Mouse (Mus musculus): ENCODE results near the gene Psmc6. TPM values are rescaled to one million over a fixed set of nuclear protein-coding genes. Genes with fewer than 3 reads are reported as not detected.

Gene Psmc6
- polyA plus RNA-seq, 1 experiment from 2014 or later, result 134 TPM

DNA sequence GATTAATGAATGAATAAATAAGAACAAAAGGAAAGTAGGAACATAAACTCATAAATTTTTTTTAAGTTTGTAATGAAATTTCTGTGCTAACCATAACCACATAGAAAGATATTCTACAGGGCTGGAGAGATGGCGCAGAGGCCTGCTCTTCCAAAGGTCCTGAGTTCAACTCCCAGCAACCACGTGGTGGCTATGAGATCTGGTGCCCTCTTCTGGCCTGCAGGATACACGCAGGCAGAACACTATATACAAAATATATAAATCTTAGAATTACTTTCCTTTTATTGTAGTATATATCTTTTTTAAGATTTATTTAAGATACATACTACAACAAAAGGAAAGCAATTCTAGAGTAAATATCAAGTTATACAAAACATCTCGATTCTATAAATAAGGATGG is 53.3 kb downstream of the Psmc6 start:
- H3K4me3 ChIP-seq (ENCODE audit: low read length), result no peak overlapping the region
- ATAC-seq (replicated peaks; ENCODE audit: extremely low read depth, insufficient read depth, low FRiP score), result no peak
- no peaks in the 10 kb centered on the region for H3K27me3 ChIP-seq (ENCODE audit: control insufficient read depth, insufficient read depth, low read length)
- no peak overlapping the region for H3K4me2 ChIP-seq (ENCODE audit: low read depth, low read length)
- WGBS, result 84% methylated on average over 4 of the region's 4 CpGs
- H3K36me3 ChIP-seq (ENCODE audit: control insufficient read depth, insufficient read depth), result peaks cover 12% of the 10 kb centered on the region; the same call in 1 of the 2 replicates
- H3K27ac ChIP-seq (ENCODE audit: low read length), result no peak overlapping the region
- H3K9ac ChIP-seq (ENCODE audit: low read length), result no peak overlapping the region
- H3K4me1 ChIP-seq (ENCODE audit: control insufficient read depth, insufficient read depth, low read length), result peaks cover 9% of the 10 kb centered on the region
- no peaks in the 10 kb centered on the region for H3K9me3 ChIP-seq (replicated peaks; ENCODE audit: control insufficient read depth, low read length)

DNA sequence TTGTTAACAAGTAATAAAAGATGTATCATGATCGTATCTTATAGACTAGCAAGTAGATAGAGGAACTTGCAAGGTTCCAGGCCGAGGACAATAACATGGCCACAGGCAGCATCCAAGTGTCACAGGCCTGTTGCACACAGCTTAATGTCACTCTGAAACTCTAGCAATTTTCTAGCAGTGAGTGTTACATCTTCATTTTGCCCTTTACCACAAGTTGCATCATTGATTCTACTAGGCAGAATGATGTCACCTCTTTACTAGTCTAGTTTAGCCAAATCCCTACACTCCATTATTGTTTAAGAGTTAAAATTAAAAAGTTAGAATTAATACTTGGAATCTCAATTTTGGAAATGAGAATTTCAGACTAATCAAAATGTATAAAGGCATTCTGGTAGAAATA is 56.0 kb downstream of the Psmc6 start:
- no peaks in the 10 kb centered on the region for H3K9me3 ChIP-seq (replicated peaks; ENCODE audit: control insufficient read depth, low read length)
- WGBS, result 86% methylated on average over 2 of the region's 2 CpGs
- no peak overlapping the region for H3K9ac ChIP-seq (ENCODE audit: low read length)
- H3K27me3 ChIP-seq (ENCODE audit: control insufficient read depth, insufficient read depth, low read length), result no peaks in the 10 kb centered on the region
- H3K4me1 ChIP-seq (ENCODE audit: control insufficient read depth, insufficient read depth, low read length), result peaks cover 16% of the 10 kb centered on the region
- peaks cover 3% of the 10 kb centered on the region; the same call in 1 of the 2 replicates for H3K36me3 ChIP-seq (ENCODE audit: control insufficient read depth, insufficient read depth)
- H3K4me3 ChIP-seq (ENCODE audit: low read length), result no peak overlapping the region
- H3K4me2 ChIP-seq (ENCODE audit: low read depth, low read length), result no peak overlapping the region
- no peak overlapping the region for H3K27ac ChIP-seq (ENCODE audit: low read length)
- ATAC-seq (replicated peaks; ENCODE audit: extremely low read depth, insufficient read depth, low FRiP score), result no peak

DNA sequence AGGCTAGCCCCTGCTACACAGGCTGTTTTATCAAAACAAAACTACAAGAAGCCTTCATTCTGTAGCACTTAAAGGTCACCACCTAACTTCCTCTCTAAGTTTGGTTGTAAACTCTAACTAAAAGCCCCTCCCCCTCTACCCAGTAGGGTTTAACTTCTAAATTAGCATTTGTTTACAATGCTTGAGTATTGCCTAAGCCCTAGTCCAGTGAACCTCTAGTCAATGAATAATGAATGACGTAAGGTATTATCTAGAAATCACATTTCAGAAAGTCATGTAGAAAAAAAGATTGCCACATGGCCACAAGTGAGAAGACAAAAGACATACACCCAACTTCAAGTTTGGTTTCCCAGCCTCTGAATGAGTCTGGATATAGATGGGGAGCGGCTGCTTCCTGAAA is 57.9 kb downstream of the Psmc6 start:
- ATAC-seq (replicated peaks; ENCODE audit: extremely low read depth, insufficient read depth, low FRiP score), result no peak
- Histone ChIP-seq H3K4me3 (ENCODE audit: low read length) (peak overlapping the region; percentile 82), H3K27me3 (ENCODE audit: control insufficient read depth, insufficient read depth, low read length) (no peaks in the 10 kb centered on the region), H3K36me3 (ENCODE audit: control insufficient read depth, insufficient read depth) (no peaks in the 10 kb centered on the region), H3K9me3 (replicated peaks; ENCODE audit: control insufficient read depth, low read length) (no peaks in the 10 kb centered on the region), H3K27ac (ENCODE audit: low read length) (no peak overlapping the region), H3K4me2 (ENCODE audit: low read depth, low read length) (peak overlapping the region; percentile 87), H3K9ac (ENCODE audit: low read length) (peak overlapping the region; percentile 85; the same call in 1 of the 2 replicates), H3K4me1 (ENCODE audit: control insufficient read depth, insufficient read depth, low read length) (peaks cover 16% of the 10 kb centered on the region)
- 20% methylated on average over 2 of the region's 2 CpGs for WGBS

DNA sequence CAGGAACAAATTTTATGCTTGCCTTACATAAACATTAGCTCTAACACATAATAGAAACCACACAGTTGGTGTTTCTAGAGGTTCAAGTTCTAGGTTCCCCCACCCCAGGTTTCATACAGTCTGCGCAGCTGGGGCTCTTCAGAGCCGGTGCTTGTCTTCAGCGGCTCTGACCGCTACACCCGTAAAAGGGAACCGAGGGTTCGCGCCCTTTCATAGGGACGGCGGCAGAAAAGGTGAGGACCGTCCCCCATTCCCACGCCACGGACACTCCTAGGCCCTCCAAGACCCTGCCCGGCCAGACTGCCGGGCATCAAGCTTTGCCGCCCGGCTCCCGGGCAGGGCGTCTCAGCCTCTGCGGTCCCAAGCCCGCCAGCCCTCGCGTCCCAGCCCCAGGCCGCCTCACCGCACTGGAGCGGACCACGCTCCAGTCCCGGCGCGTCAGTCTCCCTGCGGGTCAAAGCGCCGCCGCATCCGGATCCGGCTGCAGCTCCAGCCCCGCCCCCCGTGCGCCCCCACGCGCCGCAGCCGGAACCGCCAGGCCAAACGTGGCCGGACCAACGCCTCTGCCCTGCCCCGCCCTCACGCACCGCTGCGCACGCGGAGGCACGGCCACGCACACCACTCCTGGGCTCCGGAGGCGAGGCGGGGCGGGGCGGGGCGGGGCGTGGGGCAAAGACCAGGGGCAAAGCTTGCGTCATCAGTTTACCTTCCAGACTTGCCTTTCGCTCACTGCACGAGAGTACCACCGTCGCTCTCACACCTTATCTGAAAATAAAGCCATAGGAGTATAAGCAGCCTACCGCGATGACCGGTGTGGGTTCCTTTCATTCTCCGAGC is 59.0 kb downstream of the Psmc6 start:
- WGBS, result under 1% methylated on average over 69 of the region's 71 CpGs
- Histone ChIP-seq H3K4me2 (ENCODE audit: low read depth, low read length) (peak overlapping the region; percentile 87), H3K27me3 (ENCODE audit: control insufficient read depth, insufficient read depth, low read length) (no peaks in the 10 kb centered on the region), H3K9ac (ENCODE audit: low read length) (peak overlapping the region; percentile 85), H3K27ac (ENCODE audit: low read length) (peak overlapping the region; percentile 78), H3K4me3 (ENCODE audit: low read length) (peak overlapping the region; percentile 82), H3K36me3 (ENCODE audit: control insufficient read depth, insufficient read depth) (no peaks in the 10 kb centered on the region), H3K4me1 (ENCODE audit: control insufficient read depth, insufficient read depth, low read length) (peaks cover 16% of the 10 kb centered on the region), H3K9me3 (replicated peaks; ENCODE audit: control insufficient read depth, low read length) (no peaks in the 10 kb centered on the region)
- ATAC-seq (replicated peaks; ENCODE audit: extremely low read depth, insufficient read depth, low FRiP score), result peak; percentile 98

DNA sequence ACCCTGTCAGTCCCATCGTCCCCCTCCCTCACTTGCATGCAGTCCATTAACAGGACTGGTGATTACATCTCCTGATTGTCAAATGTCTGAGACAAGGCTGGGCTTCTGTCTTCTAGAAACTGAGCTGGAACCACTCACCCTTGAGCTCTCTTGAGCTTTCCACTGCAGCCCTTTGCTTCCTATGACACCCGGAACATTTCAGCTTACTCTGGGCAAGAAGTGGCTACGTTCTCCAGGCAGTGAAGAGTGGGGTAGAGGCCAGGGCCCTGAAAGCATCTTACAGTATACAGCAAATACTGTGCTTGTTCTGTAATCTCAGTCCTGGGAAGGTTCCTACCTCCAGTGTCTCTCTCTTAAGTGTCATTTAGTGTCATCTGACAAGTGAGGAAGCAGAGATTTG is 59.6 kb downstream of the Psmc6 start:
- peak overlapping the region; percentile 85 for H3K9ac ChIP-seq (ENCODE audit: low read length)
- peaks cover 16% of the 10 kb centered on the region for H3K4me1 ChIP-seq (ENCODE audit: control insufficient read depth, insufficient read depth, low read length)
- H3K4me2 ChIP-seq (ENCODE audit: low read depth, low read length), result peak overlapping the region; percentile 87
- peak overlapping the region; percentile 82 for H3K4me3 ChIP-seq (ENCODE audit: low read length)
- peak overlapping the region; percentile 78 for H3K27ac ChIP-seq (ENCODE audit: low read length)
- H3K9me3 ChIP-seq (replicated peaks; ENCODE audit: control insufficient read depth, low read length), result no peaks in the 10 kb centered on the region
- H3K27me3 ChIP-seq (ENCODE audit: control insufficient read depth, insufficient read depth, low read length), result no peaks in the 10 kb centered on the region
- 0 out of 2 replicates have a peak, but pooled peaks have one; percentile 20 for ATAC-seq (replicated peaks; ENCODE audit: extremely low read depth, insufficient read depth, low FRiP score)
- 10% methylated on average over 3 of the region's 3 CpGs for WGBS
- H3K36me3 ChIP-seq (ENCODE audit: control insufficient read depth, insufficient read depth), result no peaks in the 10 kb centered on the region

Other genes with a start within 250 kb of the Psmc6 start
- 3.0 and 3.3 TPM in 2 replicates for gene Gpr137c, start 110.1 kb upstream of the Psmc6 start, polyA plus RNA-seq (2015; fragmentation: Nextera tagmentation; extraction: Ambion mirVana)
- gene Txndc16, start 109.5 kb upstream of the Psmc6 start, polyA plus RNA-seq (2015; fragmentation: Nextera tagmentation; extraction: Ambion mirVana), result 13.1 and 13.5 TPM in 2 replicates
- gene Ero1l, start 11.0 kb upstream of the Psmc6 start, polyA plus RNA-seq (2015; fragmentation: Nextera tagmentation; extraction: Ambion mirVana), result 28.1 and 32.2 TPM in 2 replicates
- gene Styx, start 21.3 kb downstream of the Psmc6 start, polyA plus RNA-seq (2015; fragmentation: Nextera tagmentation; extraction: Ambion mirVana), result 49.2 and 61.5 TPM in 2 replicates
- gene Gnpnat1, start 75.1 kb downstream of the Psmc6 start, polyA plus RNA-seq (2015; fragmentation: Nextera tagmentation; extraction: Ambion mirVana), result 22.6 and 23.6 TPM in 2 replicates
- 228 and 229 TPM in 2 replicates for gene Fermt2, start 200.3 kb downstream of the Psmc6 start, polyA plus RNA-seq (2015; fragmentation: Nextera tagmentation; extraction: Ambion mirVana)

Data from heart, embryonic 16.5 days (tissue).